Mouse (Mus musculus) heart, adult 2 months (tissue): Measurements from ENCODE around the gene Gng4.

Experiments used
- CTCF ChIP-seq: fragments of 200-600 bp; IDR thresholded peaks from 2 replicates; pipeline ENCODE4 v1.8.1; 2022; ENCODE audit warnings: antibody characterized with exemption, mild to moderate bottlenecking, moderate library complexity
- EP300 ChIP-seq: fragments of 200-500 bp; IDR thresholded peaks from 2 replicates; pipeline ENCODE4 v1.6.1; 2011; ENCODE audit warnings: low read depth, low read length, control low read depth; ENCODE audit not compliant: insufficient read depth
- POLR2A ChIP-seq: fragments of 200-500 bp; IDR thresholded peaks from 2 replicates; pipeline ENCODE4 v1.6.1; 2011; ENCODE audit warnings: mild to moderate bottlenecking, low read depth, low read length, control low read depth; ENCODE audit not compliant: insufficient read depth

DNA sequence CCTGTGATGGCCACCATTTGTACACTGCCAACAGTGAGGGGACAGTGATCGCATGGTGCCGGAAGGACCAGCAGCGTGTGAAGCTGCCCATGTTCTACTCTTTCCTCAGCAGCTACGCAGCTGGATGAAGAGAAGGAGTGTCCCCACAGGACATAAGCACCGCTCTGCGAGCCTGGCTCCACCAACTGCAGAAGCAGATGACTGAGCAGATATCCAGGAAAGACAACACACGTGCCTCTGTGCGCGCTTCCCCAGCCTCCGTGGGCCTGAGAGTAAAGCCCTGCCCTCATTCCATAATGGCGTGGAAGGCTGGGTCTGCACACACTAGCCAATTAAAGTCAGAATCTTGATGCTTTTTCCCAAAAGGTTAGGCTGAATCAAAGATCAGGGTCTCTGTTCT is 6.8 kb upstream of the Gng4 start:
- no peak for TF ChIP-seq CTCF
- TF ChIP-seq EP300 = no peak
- no peak for TF ChIP-seq POLR2A
